Mouse (Mus musculus): ENCODE data around the gene Asb18. TPM values are rescaled to one million over a fixed set of nuclear protein-coding genes. Genes with fewer than 3 reads are reported as not detected.

The Asb18 gene
- total and polyA plus RNA-seq, 3 experiments = not detected

- Histone ChIP-seq H3K36me3 (ENCODE audit: control insufficient read depth in 1 of 2, insufficient read depth in 2 of 2, low read length in 2 of 2) (no peaks in the 10 kb centered on the region), H3K9me3 (replicated peaks; ENCODE audit: insufficient read depth, low read length) (no peaks in the 10 kb centered on the region), H3K4me3 (ENCODE audit: control insufficient read depth in 1 of 2, insufficient read depth in 1 of 2, low read depth in 2 of 2, low read length in 2 of 2) (no peak overlapping the region), H3K27me3 (ENCODE audit: control insufficient read depth in 1 of 2, insufficient read depth in 2 of 2, low read length in 2 of 2) (no peaks in the 10 kb centered on the region), H3K27ac (ENCODE audit: control insufficient read depth, low read depth, low read length) (no peak overlapping the region), H3K79me2 (ENCODE audit: control insufficient read depth, insufficient read depth, low read length, poor library complexity) (no peaks in the 10 kb centered on the region), H3K4me1 (ENCODE audit: control insufficient read depth in 1 of 2, insufficient read depth in 2 of 2, low read length in 2 of 2) (no peaks in the 10 kb centered on the region), H3K9ac (ENCODE audit: control insufficient read depth, low read depth, low read length, poor library complexity, severe bottlenecking) (no peak overlapping the region)
- TF ChIP-seq ELF1 (IDR thresholded peaks at IDR 0.05; ENCODE audit: low read depth, low read length) (no peak), UBTF (IDR thresholded peaks at IDR 0.05; ENCODE audit: borderline replicate concordance, insufficient read depth, low read depth, low read length) (no peak), EP300 (IDR thresholded peaks at IDR 0.05; ENCODE audit: low read depth in 1 of 2, low read length in 2 of 2) (no peak), USF2 (IDR thresholded peaks at IDR 0.05; ENCODE audit: borderline replicate concordance in 1 of 2, insufficient read depth in 1 of 2, low read depth in 1 of 2, low read length in 2 of 2) (no peak), MAZ (IDR thresholded peaks at IDR 0.05; ENCODE audit: low read depth, low read length) (no peak), E2F4 (IDR thresholded peaks at IDR 0.05; ENCODE audit: borderline replicate concordance, low read depth, low read length) (no peak), MEF2A (IDR thresholded peaks at IDR 0.05; ENCODE audit: extremely low read depth, insufficient replicate concordance, low read depth, low read length, poor library complexity, severe bottlenecking) (no peak), CTCF (IDR thresholded peaks at IDR 0.05 in 2 of 3, conservative IDR thresholded peaks at IDR 0.05 in 1 of 3; ENCODE audit: control insufficient read depth in 1 of 3, insufficient read depth in 1 of 3, low read depth in 2 of 3, low read length in 3 of 3, poor library complexity in 1 of 3, severe bottlenecking in 1 of 3) (no peak), JUND (IDR thresholded peaks at IDR 0.05; ENCODE audit: low read depth, low read length) (no peak), NELFE (IDR thresholded peaks at IDR 0.05; ENCODE audit: low read depth, low read length) (no peak), RAD21 (IDR thresholded peaks at IDR 0.05; ENCODE audit: low read depth, low read length) (no peak), TCF12 (IDR thresholded peaks at IDR 0.05; ENCODE audit: low read depth, low read length) (no peak), KAT2A (conservative IDR thresholded peaks at IDR 0.05; ENCODE audit: low read depth, low read length) (no peak)
- no peak for DNase-seq (ENCODE audit: low read depth, low spot score)
Measured at GRCm38 (mm10) chr1:89969072-89969713, 45.3 kb downstream of the Asb18 start.

- H3K9ac ChIP-seq (ENCODE audit: control insufficient read depth, low read depth, low read length, poor library complexity, severe bottlenecking) = no peak overlapping the region
- H3K4me3 ChIP-seq (ENCODE audit: control insufficient read depth in 1 of 2, insufficient read depth in 1 of 2, low read depth in 2 of 2, low read length in 2 of 2) = no peak overlapping the region
- no peaks in the 10 kb centered on the region for H3K27me3 ChIP-seq (ENCODE audit: control insufficient read depth in 1 of 2, insufficient read depth in 2 of 2, low read length in 2 of 2)
Measured at GRCm38 (mm10) chr1:89968111-89968851, 46.2 kb downstream of the Asb18 start.

More at GRCm38 (mm10) chr1:89968111-89968851, 46.2 kb downstream of the Asb18 start:
- no peaks in the 10 kb centered on the region for H3K9me3 ChIP-seq (replicated peaks; ENCODE audit: insufficient read depth, low read length)
- TF ChIP-seq MAZ (IDR thresholded peaks at IDR 0.05; ENCODE audit: low read depth, low read length) (no peak), SMC3 (IDR thresholded peaks at IDR 0.05; ENCODE audit: low read depth, low read length) (no peak), ZKSCAN1 (IDR thresholded peaks at IDR 0.05; ENCODE audit: low read depth, low read length) (no peak), BHLHE40 (IDR thresholded peaks at IDR 0.05; ENCODE audit: borderline replicate concordance, low read depth, low read length) (no peak), ETS1 (IDR thresholded peaks at IDR 0.05; ENCODE audit: low read depth, low read length) (no peak), ZC3H11A (IDR thresholded peaks at IDR 0.05; ENCODE audit: low read depth, low read length) (no peak), MEF2A (IDR thresholded peaks at IDR 0.05; ENCODE audit: extremely low read depth, insufficient replicate concordance, low read depth, low read length, poor library complexity, severe bottlenecking) (no peak), NRF1 (IDR thresholded peaks at IDR 0.05; ENCODE audit: insufficient read depth, low read depth, low read length, poor library complexity, severe bottlenecking) (no peak)
- H3K36me3 ChIP-seq (ENCODE audit: control insufficient read depth in 1 of 2, insufficient read depth in 2 of 2, low read length in 2 of 2) = no peaks in the 10 kb centered on the region
- DNase-seq (ENCODE audit: low read depth, low spot score) = no peak
- no peaks in the 10 kb centered on the region for H3K79me2 ChIP-seq (ENCODE audit: control insufficient read depth, insufficient read depth, low read length, poor library complexity)
- no peaks in the 10 kb centered on the region for H3K4me1 ChIP-seq (ENCODE audit: control insufficient read depth in 1 of 2, insufficient read depth in 2 of 2, low read length in 2 of 2)
- H3K27ac ChIP-seq (ENCODE audit: control insufficient read depth, low read depth, low read length) = no peak overlapping the region
